Mouse (Mus musculus): ENCODE measurements around the gene Wdr19. TPM values are rescaled to one million over a fixed set of nuclear protein-coding genes. Genes with fewer than 3 reads are reported as not detected.
"Not testable (repeated sequence)": the region's sequence is repeated elsewhere in the genome, so short reads cannot be mapped to it uniquely, and the experiment has no call there.

Gene Wdr19
- polyA plus RNA-seq, 1 experiment from 2014 or later = 13.4 TPM

- H3K36me3 ChIP-seq = peaks cover 43% of the 10 kb centered on the region
- no peaks in the 10 kb centered on the region for H3K4me1 ChIP-seq (replicated peaks)
- ATAC-seq = no peak
- no peak overlapping the region for H3K4me3 ChIP-seq (replicated peaks)
- no peaks in the 10 kb centered on the region for H3K27me3 ChIP-seq
- H3K9me3 ChIP-seq = no peaks in the 10 kb centered on the region
- no peak overlapping the region for H3K27ac ChIP-seq
- no peak overlapping the region for H3K4me2 ChIP-seq (replicated peaks)
- no peak overlapping the region for H3K9ac ChIP-seq (replicated peaks)
- 94% methylated on average over 3 of the region's 3 CpGs for WGBS
These were observed 84.7 kb downstream of the Wdr19 start for GRCm38 (mm10) chr5:65284171-65284570.

- peaks cover 57% of the 10 kb centered on the region for H3K36me3 ChIP-seq
- ATAC-seq = no peak
- no peaks in the 10 kb centered on the region for H3K27me3 ChIP-seq
- H3K4me2 ChIP-seq (replicated peaks) = no peak overlapping the region
- no peak overlapping the region for H3K9ac ChIP-seq (replicated peaks)
- H3K9me3 ChIP-seq = no peaks in the 10 kb centered on the region
- H3K4me1 ChIP-seq (replicated peaks) = no peaks in the 10 kb centered on the region
- no peak overlapping the region for H3K4me3 ChIP-seq (replicated peaks)
- H3K27ac ChIP-seq = no peak overlapping the region
- WGBS = 91% methylated on average over 24 of the region's 24 CpGs
These were observed 88.5 kb downstream of the Wdr19 start for GRCm38 (mm10) chr5:65287751-65288701.

GRCm38 (mm10) chr5:65289009-65289408 is 89.5 kb downstream of the Wdr19 start:
- H3K9ac ChIP-seq (replicated peaks); H3K27ac ChIP-seq; H3K27me3 ChIP-seq; H3K4me2 ChIP-seq (replicated peaks); ATAC-seq; H3K4me3 ChIP-seq (replicated peaks); H3K9me3 ChIP-seq; H3K4me1 ChIP-seq (replicated peaks): not testable (repeated sequence)
- H3K36me3 ChIP-seq = peaks cover 57% of the 10 kb centered on the region
- 88% methylated on average over 8 of the region's 8 CpGs for WGBS

GRCm38 (mm10) chr5:65293627-65294026 is 94.1 kb downstream of the Wdr19 start:
- ATAC-seq = no peak
- H3K9me3 ChIP-seq = no peaks in the 10 kb centered on the region
- H3K4me3 ChIP-seq (replicated peaks) = no peak overlapping the region
- 93% methylated on average over 6 of the region's 6 CpGs for WGBS
- H3K9ac ChIP-seq (replicated peaks) = no peak overlapping the region
- H3K36me3 ChIP-seq = peaks cover 32% of the 10 kb centered on the region
- no peak overlapping the region for H3K4me2 ChIP-seq (replicated peaks)
- H3K27ac ChIP-seq = no peak overlapping the region
- no peaks in the 10 kb centered on the region for H3K4me1 ChIP-seq (replicated peaks)
- no peaks in the 10 kb centered on the region for H3K27me3 ChIP-seq

GRCm38 (mm10) chr5:65294270-65294669 is 94.8 kb downstream of the Wdr19 start:
- no peak overlapping the region for H3K4me2 ChIP-seq (replicated peaks)
- no peak overlapping the region for H3K9ac ChIP-seq (replicated peaks)
- 80% methylated on average over 2 of the region's 2 CpGs for WGBS
- H3K27me3 ChIP-seq = no peaks in the 10 kb centered on the region
- H3K4me1 ChIP-seq (replicated peaks) = no peaks in the 10 kb centered on the region
- no peak overlapping the region for H3K27ac ChIP-seq
- no peak for ATAC-seq
- H3K9me3 ChIP-seq = no peaks in the 10 kb centered on the region
- H3K4me3 ChIP-seq (replicated peaks) = no peak overlapping the region
- H3K36me3 ChIP-seq = peaks cover 26% of the 10 kb centered on the region

GRCm38 (mm10) chr5:65298167-65298950 is 98.9 kb downstream of the Wdr19 start:
- 94% methylated on average over 7 of the region's 7 CpGs for WGBS
- Histone ChIP-seq H3K4me1 (replicated peaks) (no peaks in the 10 kb centered on the region), H3K9ac (replicated peaks) (no peak overlapping the region), H3K27ac (no peak overlapping the region), H3K27me3 (no peaks in the 10 kb centered on the region), H3K4me2 (replicated peaks) (no peak overlapping the region), H3K36me3 (peaks cover 15% of the 10 kb centered on the region), H3K9me3 (no peaks in the 10 kb centered on the region), H3K4me3 (replicated peaks) (no peak overlapping the region)
- no peak for ATAC-seq

- H3K27ac ChIP-seq; ATAC-seq; H3K4me2 ChIP-seq (replicated peaks); H3K9ac ChIP-seq (replicated peaks); H3K4me3 ChIP-seq (replicated peaks); H3K27me3 ChIP-seq; H3K9me3 ChIP-seq; H3K4me1 ChIP-seq (replicated peaks): not testable (repeated sequence)
- 94% methylated on average over 1 of the region's 1 CpGs for WGBS
- H3K36me3 ChIP-seq = peaks cover 18% of the 10 kb centered on the region
These were observed 100.1 kb downstream of the Wdr19 start for GRCm38 (mm10) chr5:65299623-65300022.

GRCm38 (mm10) chr5:65300121-65300520 is 100.6 kb downstream of the Wdr19 start:
- H3K27me3 ChIP-seq = no peaks in the 10 kb centered on the region
- 93% methylated on average over 9 of the region's 9 CpGs for WGBS
- no peaks in the 10 kb centered on the region for H3K4me1 ChIP-seq (replicated peaks)
- ATAC-seq = no peak
- H3K9ac ChIP-seq (replicated peaks) = no peak overlapping the region
- H3K27ac ChIP-seq = no peak overlapping the region
- peaks cover 18% of the 10 kb centered on the region for H3K36me3 ChIP-seq
- no peaks in the 10 kb centered on the region for H3K9me3 ChIP-seq
- no peak overlapping the region for H3K4me3 ChIP-seq (replicated peaks)
- H3K4me2 ChIP-seq (replicated peaks) = no peak overlapping the region

- no peak for ATAC-seq
- Histone ChIP-seq H3K9ac (replicated peaks) (no peak overlapping the region), H3K27ac (no peak overlapping the region), H3K9me3 (no peaks in the 10 kb centered on the region), H3K36me3 (peaks cover 24% of the 10 kb centered on the region), H3K4me3 (replicated peaks) (no peak overlapping the region), H3K4me2 (replicated peaks) (no peak overlapping the region), H3K27me3 (no peaks in the 10 kb centered on the region), H3K4me1 (replicated peaks) (no peaks in the 10 kb centered on the region)
- 84% methylated on average over 9 of the region's 9 CpGs for WGBS
These were observed 106.0 kb downstream of the Wdr19 start for GRCm38 (mm10) chr5:65305516-65305915.

- no peaks in the 10 kb centered on the region for H3K27me3 ChIP-seq
- H3K4me1 ChIP-seq (replicated peaks) = no peaks in the 10 kb centered on the region
- no peaks in the 10 kb centered on the region for H3K9me3 ChIP-seq
- no peak overlapping the region for H3K4me3 ChIP-seq (replicated peaks)
- no peak overlapping the region for H3K27ac ChIP-seq
- 98% methylated on average over 7 of the region's 7 CpGs for WGBS
- no peak for ATAC-seq
- H3K9ac ChIP-seq (replicated peaks) = no peak overlapping the region
- no peak overlapping the region for H3K4me2 ChIP-seq (replicated peaks)
- H3K36me3 ChIP-seq = peaks cover 35% of the 10 kb centered on the region
These were observed 108.7 kb downstream of the Wdr19 start for GRCm38 (mm10) chr5:65308208-65308607.

- Histone ChIP-seq H3K27me3 (no peaks in the 10 kb centered on the region), H3K9me3 (no peaks in the 10 kb centered on the region), H3K4me1 (replicated peaks) (no peaks in the 10 kb centered on the region), H3K9ac (replicated peaks) (no peak overlapping the region), H3K27ac (no peak overlapping the region), H3K36me3 (peaks cover 37% of the 10 kb centered on the region), H3K4me3 (replicated peaks) (no peak overlapping the region), H3K4me2 (replicated peaks) (no peak overlapping the region)
- ATAC-seq = no peak
- WGBS = over 99% methylated on average over 3 of the region's 3 CpGs
These were observed 109.4 kb downstream of the Wdr19 start for GRCm38 (mm10) chr5:65308866-65309265.
